Mouse (Mus musculus) lung, postnatal 0 days (tissue): ENCODE data around the gene Osbpl8.

Experiments used
- CTCF ChIP-seq: IDR thresholded peaks from 2 replicates; pipeline ENCODE4 v1.5.1; 2016; ENCODE audit warnings: antibody characterized with exemption, mild to moderate bottlenecking
- EP300 ChIP-seq: IDR thresholded peaks from 2 replicates; pipeline ENCODE4 v1.6.1; 2016; ENCODE audit warnings: antibody characterized with exemption, mild to moderate bottlenecking, control low read depth

GRCm38 (mm10) chr10:111159789-111160522 is 4.6 kb upstream of the Osbpl8 start:
- no peak for TF ChIP-seq CTCF
- TF ChIP-seq EP300, result no peak
